Mouse (Mus musculus) bone marrow macrophage, adult 2 months (primary cell): ENCODE measurements around the gene Kank4. TPM values are rescaled to one million over a fixed set of nuclear protein-coding genes. Genes with fewer than 3 reads are reported as not detected.
"Not testable (repeated sequence)": the region's sequence is repeated elsewhere in the genome, so short reads cannot be mapped to it uniquely, and the experiment has no call there.

ENCODE experiments used
- H3K27ac ChIP-seq: 2 replicates; pipeline ENCODE4 v1.5.1; 2012; ENCODE audit warnings: low read depth, low read length; ENCODE audit not compliant: insufficient read depth
- H3K4me1 ChIP-seq: 2 replicates; pipeline ENCODE4 v1.6.1; 2012; ENCODE audit warnings: low read length; ENCODE audit not compliant: control insufficient read depth, insufficient read depth
- H3K4me3 ChIP-seq: 2 replicates; pipeline ENCODE4 v1.5.1; 2012; ENCODE audit warnings: mild to moderate bottlenecking, low read length, moderate library complexity; ENCODE audit not compliant: insufficient read depth
- CTCF ChIP-seq: IDR thresholded peaks from 2 replicates; pipeline ENCODE4 v1.5.1; 2012; ENCODE audit warnings: low read depth, mild to moderate bottlenecking, low read length, moderate library complexity
- POLR2A ChIP-seq: IDR thresholded peaks from 2 replicates; pipeline ENCODE4 v1.6.1; 2012; ENCODE audit warnings: mild to moderate bottlenecking, low read depth, low read length, borderline replicate concordance
- polyA plus RNA-seq: library from polyadenylated mRNA; stranded (reverse); fragments of >200 nt; gene quantifications from 2 replicates; pipeline ENCODE4 v1.2.4, GENCODE M21; 2012; ENCODE audit not compliant: missing spikeins, insufficient read depth, insufficient read length

Gene Kank4
- polyA plus RNA-seq, 1 experiment, result not detected

GRCm38 (mm10) chr4:98834782-98835181 lies 17.4 kb upstream of the Kank4 start:
- Histone ChIP-seq H3K4me3 (no peak overlapping the region), H3K4me1 (no peaks in the 10 kb centered on the region), H3K27ac (no peak overlapping the region)
- TF ChIP-seq CTCF, result no peak
- no peak for TF ChIP-seq POLR2A

DNA sequence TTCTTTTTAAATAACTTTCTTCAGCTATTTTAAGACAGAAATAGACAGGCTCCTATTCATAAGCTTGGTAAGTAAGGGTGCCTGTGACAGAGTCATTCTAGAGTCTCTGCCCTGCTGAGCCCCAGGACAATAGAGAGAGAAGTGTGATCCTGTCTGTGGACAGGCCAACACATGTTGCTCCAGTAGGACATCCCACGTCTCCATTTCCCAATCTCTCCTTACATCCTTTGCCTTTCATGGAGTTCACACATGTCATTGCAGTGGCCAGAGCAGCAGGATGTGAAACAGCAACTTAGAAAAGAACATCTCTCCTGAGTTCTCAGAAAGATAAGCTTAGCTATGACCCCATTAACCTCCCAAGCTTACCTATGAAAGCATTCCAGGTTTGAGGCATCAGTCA lies 14.4 kb upstream of the Kank4 start:
- TF ChIP-seq POLR2A, result no peak
- no peak for TF ChIP-seq CTCF
- no peak overlapping the region for H3K27ac ChIP-seq
- H3K4me1 ChIP-seq, result no peaks in the 10 kb centered on the region
- no peak overlapping the region for H3K4me3 ChIP-seq

- Histone ChIP-seq H3K27ac (no peak overlapping the region), H3K4me1 (no peaks in the 10 kb centered on the region), H3K4me3 (no peak overlapping the region)
- TF ChIP-seq CTCF (no peak), POLR2A (no peak)
Measured at GRCm38 (mm10) chr4:98826701-98827100, 9.4 kb upstream of the Kank4 start.

DNA sequence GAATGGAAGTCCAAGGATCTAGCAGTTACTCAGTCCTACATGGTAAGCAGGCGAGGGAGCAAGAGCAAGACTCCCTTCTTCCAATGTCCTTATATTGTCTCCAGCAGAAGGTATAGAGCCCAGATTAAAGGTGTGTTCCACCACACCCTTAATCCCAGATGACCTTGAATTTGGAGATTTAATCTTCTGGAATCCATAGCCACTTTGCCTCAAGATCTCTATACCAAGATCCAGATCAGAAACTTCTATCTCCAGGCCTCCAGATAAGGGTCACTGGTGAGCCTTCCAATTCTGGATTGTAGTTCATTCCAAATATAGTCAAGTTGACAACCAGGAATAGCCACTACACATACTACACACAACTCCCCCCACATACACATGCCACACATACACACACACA lies 6.4 kb upstream of the Kank4 start, which contains the start of gene I0C0044D17Rik:
TSS of gene I0C0044D17Rik (minus strand) at position 101 of the 400 bp plus-strand sequence.
- H3K4me1 ChIP-seq, H3K27ac ChIP-seq, H3K4me3 ChIP-seq: not testable (repeated sequence)

DNA sequence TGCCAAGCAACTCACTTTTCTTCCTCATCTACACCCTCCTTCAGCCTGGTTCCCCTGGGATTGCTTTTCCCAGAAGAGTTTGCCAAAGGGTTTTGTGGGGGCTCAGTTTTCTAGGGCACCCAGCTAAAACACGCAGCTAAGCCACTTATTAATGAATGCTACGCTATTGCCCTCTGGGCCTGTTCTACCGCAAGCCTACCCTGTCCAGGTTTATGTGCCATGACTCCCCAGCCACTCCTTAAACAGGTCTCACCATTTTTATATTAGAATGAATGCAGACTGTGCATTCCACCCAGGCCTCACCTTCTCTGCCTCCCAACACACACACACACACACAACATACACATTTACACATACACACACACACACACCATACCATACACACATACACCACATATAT lies 5.7 kb upstream of the Kank4 start:
- Histone ChIP-seq H3K4me3 (no peak overlapping the region), H3K4me1 (no peaks in the 10 kb centered on the region), H3K27ac (no peak overlapping the region)
- TF ChIP-seq POLR2A (no peak), CTCF (no peak)

GRCm38 (mm10) chr4:98822478-98822877 lies 5.1 kb upstream of the Kank4 start:
- Histone ChIP-seq H3K4me3 (no peak overlapping the region), H3K27ac (no peak overlapping the region), H3K4me1 (no peaks in the 10 kb centered on the region)
- TF ChIP-seq POLR2A, result no peak
- no peak for TF ChIP-seq CTCF

DNA sequence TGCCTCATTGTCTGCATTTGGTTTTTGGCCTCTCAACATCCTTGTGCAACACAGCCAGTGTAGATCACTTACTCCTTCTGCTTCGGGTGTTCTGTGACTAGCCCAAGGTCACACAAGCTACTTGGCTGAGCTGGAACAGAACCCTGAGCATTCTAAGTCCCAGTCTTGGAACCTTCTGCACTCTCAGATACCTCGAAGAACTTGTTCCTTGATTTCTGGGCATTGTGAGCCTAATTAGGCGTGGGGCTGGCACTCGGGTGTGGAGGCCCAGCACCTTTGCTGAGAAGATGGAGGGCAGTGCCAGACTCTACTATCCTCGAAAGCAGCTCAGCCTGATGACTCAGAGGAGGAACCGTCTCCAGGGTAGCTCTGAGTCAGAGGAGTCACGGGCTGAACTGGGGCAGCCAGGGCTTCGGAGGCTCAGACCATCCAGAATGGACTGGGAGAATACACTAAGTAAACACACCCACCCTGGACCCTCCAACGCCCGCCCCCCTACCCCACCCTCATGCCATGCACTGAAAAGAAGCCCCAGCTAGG lies 1.9 kb upstream of the Kank4 start:
- H3K4me1 ChIP-seq, result no peaks in the 10 kb centered on the region
- TF ChIP-seq CTCF, result no peak
- no peak for TF ChIP-seq POLR2A
- H3K27ac ChIP-seq, result no peak overlapping the region
- H3K4me3 ChIP-seq, result no peak overlapping the region

DNA sequence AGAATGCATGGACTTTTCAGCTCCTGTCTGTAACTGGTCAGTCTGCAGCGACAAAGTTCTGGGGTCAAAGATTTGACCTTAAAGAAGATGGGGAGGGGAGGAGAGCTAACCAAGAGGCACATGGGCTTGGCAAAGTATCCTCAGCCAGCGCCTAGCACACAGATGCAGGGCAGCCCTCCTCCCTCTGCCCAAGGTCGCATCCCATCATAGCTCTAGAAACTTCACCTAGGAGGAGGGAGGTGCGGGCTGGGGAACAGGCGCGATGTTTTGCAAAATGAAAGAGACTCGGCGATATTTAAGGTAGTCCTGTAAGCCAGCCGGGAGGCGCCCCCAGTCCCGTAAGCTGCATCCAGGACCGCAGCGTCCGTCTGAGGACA lies 542 bp downstream of the Kank4 start:
- no peak for TF ChIP-seq CTCF
- TF ChIP-seq POLR2A, result no peak
- Histone ChIP-seq H3K4me1 (no peaks in the 10 kb centered on the region), H3K27ac (no peak overlapping the region), H3K4me3 (no peak overlapping the region)

GRCm38 (mm10) chr4:98806306-98806705 lies 11.0 kb downstream of the Kank4 start:
- H3K4me1 ChIP-seq, result no peaks in the 10 kb centered on the region
- no peak overlapping the region for H3K27ac ChIP-seq
- TF ChIP-seq CTCF (no peak), POLR2A (no peak)
- no peak overlapping the region for H3K4me3 ChIP-seq

GRCm38 (mm10) chr4:98805291-98806048 lies 11.9 kb downstream of the Kank4 start:
- Histone ChIP-seq H3K4me1 (no peaks in the 10 kb centered on the region), H3K27ac (no peak overlapping the region)

More at GRCm38 (mm10) chr4:98805291-98806048, 11.9 kb downstream of the Kank4 start:
- TF ChIP-seq POLR2A (no peak), CTCF (no peak)
- H3K4me3 ChIP-seq, result no peak overlapping the region
